Mouse (Mus musculus): ENCODE data around the gene Nomo1.

The Nomo1 gene

GRCm38 (mm10) chr7:46033109-46033869 lies at the start of gene Nomo1:
Nomo1 (plus strand) TSS chr7:46033698.
- peak; percentile 98 for DNase-seq

DNA sequence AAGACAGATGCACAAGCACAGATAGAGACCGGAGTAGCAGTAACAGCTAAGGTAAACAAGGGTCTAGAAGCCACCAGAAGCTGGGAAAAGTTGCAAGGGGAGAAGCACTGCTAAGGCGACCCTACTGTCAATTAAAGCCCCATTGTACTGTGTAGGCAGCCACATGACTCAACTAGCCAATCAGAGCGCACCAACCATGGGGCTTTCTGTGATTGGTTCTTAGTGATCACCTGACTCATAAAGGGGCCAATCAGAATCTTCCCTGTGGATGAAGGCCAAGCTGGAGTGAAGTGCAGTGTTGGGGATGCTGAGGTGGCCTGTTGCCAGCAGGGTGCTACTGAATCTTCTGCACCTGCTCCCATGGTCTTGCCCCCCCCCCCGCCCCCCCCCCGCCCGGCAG lies 46.6 kb upstream of the Nomo1 start:
- DNase-seq: no peak

DNA sequence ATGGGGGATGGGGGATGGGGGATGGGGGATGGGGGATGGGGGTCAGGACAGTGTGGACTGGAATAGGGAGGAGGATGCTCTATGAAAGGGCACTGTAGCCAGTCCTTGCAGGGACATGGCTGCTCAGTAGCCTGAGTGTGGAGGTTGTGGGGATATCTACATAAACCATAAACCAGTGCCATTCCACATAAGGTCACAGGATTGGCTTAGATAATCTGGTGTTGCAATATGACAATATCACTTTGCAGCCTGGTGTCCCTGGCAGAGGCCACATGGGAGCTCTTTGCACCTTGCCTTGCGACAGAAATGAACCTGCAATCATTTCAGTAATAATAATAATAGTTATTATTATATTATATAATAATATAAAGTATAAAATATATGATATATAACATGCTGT lies 45.2 kb upstream of the Nomo1 start:
- DNase-seq: no peak

GRCm38 (mm10) chr7:45992470-45992869 lies 41.0 kb upstream of the Nomo1 start:
- no peak for DNase-seq

- no peak for DNase-seq
Observed at GRCm38 (mm10) chr7:46000577-46000976, 32.9 kb upstream of the Nomo1 start.

DNA sequence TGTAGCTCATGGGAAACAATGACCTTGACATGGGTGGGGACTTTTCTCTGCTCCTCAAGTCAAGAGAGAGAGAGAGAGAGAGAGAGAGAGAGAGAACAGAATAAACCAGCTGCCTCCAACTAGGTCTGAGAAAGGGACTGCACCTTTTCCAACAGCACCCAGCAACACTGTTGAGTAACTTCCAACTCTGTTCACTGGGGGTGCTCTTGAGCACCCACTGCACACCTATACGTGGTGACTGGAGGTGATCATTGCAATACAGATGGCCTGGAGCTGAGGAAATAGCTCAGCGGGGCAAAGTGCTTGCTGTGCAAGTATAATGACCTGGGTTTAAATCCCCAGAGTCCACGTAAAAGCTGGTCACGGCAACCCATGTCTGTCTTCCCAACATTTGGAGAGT lies 30.8 kb upstream of the Nomo1 start:
- no peak for DNase-seq

DNA sequence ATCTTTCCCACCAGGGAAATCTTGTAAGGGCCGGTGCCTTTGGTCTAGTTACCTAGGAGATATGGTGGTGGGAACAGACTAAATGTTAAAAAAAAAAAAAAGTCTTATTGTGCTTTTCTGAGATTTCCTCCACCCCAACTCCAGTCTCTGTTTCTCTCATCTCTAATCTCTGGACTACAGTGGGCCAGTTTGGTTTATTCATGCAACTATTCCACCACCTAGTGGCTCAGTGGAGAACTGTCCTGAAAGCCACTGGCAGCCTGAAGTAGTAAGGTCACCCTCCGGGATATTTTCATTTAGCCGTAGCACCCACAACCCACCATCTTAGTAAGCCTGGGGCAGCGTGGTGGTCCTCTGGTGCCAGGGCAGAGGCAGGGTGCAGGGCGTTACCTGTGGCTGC lies 23.9 kb upstream of the Nomo1 start:
- DNase-seq: peak; percentile 50

DNA sequence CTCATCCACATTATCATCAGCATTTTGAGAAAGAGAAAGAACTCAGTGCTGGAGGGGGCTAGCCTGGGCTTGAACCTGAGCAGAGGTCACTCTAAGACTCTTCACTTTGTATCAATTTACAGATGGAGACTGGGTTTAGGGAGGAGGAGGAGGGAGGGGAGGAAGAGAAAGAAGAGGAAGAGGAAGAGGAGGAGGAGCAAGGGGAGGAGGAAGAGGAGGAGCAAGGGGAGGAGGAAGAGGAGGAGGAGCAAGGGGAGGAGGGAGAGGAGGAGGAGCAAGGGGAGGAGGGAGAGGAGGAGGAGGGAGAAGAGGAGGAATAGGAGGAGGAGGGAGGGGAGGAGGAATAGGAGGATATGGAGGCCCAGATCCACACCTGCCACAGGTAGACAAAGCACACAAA lies 21.4 kb upstream of the Nomo1 start:
- DNase-seq: no peak

DNA sequence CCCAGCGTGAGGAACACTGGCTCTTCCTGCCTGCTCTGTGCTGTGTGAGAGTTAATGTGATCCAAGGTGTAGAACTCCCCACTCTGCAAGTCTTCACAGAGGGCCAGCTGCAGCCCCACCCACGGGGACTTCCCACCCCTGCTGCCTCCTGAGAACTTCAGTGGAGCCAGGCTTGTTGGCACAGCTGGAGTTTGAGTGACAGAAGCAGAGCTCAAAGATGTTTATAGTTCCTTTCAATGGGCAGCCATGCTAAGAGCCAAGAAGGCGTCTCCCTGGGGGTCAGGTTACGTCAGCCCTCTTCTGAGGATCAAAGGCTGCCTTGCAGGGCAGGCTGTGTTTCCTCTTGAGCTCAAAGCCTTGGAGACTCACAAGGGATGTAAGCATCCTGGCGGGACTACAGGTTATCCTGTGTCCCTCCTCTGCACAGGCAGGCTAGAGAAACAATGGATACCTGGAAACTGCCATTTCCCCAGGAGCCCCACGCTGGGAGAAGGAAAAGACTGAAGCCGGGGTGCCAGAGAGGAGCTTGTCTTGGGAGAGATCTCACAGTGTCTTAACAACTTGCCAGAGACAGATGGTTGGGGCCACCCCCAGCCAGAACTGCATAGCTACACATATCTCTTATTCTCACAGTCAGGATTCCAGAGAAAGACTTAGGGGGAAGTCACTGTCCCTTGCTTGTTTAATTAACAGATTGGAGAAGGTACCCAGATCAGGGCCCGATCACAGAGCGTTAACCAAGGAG lies 20.1 kb upstream of the Nomo1 start:
- no peak for DNase-seq

- DNase-seq: no peak
Observed at GRCm38 (mm10) chr7:46019594-46019993, 13.9 kb upstream of the Nomo1 start.

DNA sequence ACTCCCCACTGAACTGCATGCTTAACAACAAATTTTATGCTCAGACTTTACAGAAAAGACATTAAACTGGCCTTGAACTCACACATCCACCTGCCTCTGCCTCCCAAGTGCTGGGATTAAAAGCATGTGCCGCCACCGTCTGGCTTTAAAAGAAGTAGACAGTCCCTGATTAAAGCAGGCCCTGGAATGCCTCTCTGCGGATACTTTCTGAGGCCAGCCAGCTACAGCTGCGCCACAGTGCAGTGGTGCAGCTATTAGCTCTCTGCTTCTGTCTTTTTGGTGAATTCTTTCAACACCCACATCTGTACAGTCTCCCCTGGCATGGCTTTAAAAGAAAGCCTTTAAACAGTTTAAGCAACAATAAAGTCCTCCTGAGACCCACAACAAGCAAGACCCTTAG lies 11.5 kb upstream of the Nomo1 start:
- DNase-seq: no peak

DNA sequence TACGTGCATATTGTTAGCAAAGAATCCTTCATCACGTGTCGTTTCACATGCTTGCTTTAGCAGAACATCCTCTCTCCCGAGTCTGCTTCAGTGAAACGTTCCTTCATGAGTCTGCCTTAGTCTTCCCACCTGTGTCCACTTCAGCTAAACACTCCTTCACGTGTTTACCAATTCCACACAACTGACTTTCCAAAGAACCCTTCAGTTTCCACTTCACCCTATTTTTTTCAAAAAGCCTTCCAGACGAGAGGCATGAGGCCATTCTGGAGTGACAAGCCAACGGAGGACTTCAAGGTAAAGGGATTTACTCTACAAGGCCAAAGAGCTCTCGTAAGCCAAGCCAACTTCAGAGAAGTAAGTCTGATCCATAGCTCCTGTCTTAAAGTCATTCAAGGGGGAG lies 8.1 kb upstream of the Nomo1 start:
- DNase-seq: no peak

DNA sequence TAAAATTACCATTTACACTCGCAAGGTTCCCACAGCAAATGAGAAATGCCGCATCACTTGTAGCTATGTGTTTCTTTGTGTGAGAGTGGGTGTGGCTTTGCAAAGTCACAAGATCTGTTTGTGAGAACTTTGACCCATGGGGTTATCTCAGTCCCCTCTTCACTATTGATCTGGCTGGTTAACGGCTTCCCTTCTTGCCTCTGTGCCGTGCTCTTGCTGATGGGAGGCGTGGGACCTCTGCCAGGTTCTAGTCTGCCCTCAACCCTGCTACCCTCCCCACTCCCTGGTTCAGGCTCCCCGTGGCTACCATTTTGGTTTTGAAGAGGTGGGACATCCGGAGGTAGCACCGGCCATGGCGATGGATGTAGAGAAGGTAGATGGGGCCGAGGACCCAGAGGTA lies 4.8 kb upstream of the Nomo1 start:
- no peak for DNase-seq

GRCm38 (mm10) chr7:46029299-46030144 lies 4.0 kb upstream of the Nomo1 start:
- no peak for DNase-seq

GRCm38 (mm10) chr7:46030145-46030488 lies 3.4 kb upstream of the Nomo1 start, which contains the start of gene Abcc6:
Abcc6 (minus strand) TSS chr7:46030302.
- DNase-seq: no peak

GRCm38 (mm10) chr7:46031075-46031474 lies 2.4 kb upstream of the Nomo1 start:
- no peak for DNase-seq

- DNase-seq: no peak
Observed at GRCm38 (mm10) chr7:46033870-46034337, 406 bp downstream of the Nomo1 start.

- DNase-seq: no peak
Observed at GRCm38 (mm10) chr7:46034991-46035390, 1.5 kb downstream of the Nomo1 start.

GRCm38 (mm10) chr7:46035468-46035867 lies 2.0 kb downstream of the Nomo1 start:
- DNase-seq: no peak

- no peak for DNase-seq
Observed at GRCm38 (mm10) chr7:46037433-46037832, 3.9 kb downstream of the Nomo1 start.

- DNase-seq: no peak
Observed at GRCm38 (mm10) chr7:46039873-46040272, 6.4 kb downstream of the Nomo1 start.

DNA sequence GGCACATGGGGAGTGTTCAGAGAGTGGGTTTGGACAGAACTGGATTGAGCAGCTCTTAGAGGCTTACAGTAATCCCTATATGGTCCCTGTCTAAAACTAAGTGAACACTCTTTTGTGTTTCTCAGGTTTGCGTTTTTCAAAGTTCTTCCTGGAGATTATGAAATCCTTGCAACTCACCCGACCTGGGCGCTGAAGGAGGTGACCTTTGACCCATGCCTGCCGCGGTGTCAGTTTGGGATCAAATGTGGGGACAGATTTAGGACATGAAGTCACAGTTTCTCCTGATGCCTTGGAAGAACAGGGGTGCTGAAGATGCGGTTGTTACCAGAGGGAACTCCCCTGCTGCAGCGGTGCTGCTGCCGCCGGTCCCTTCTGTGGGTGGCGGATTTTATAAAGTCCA lies 10.6 kb downstream of the Nomo1 start:
- no peak for DNase-seq

DNA sequence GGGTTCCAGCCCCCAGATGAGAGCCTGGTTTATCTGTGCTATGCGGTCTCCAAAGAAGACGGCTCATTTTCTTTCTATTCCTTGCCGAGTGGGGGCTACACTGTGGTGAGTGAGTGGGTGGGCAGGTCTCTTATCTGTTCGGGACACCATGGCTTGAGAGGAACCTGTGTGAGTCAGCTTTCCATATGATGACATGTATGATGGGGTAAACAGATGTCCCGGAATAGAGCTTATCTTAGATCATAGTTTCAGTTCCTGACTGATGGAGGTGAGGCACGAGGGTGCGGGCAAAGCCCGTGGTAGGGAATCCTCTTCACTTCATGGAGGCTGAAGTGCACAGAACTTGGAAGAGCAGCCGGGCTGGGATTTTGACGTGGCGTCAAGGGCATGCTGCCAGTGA lies 12.4 kb downstream of the Nomo1 start:
- DNase-seq: no peak

Measured in thymus, postnatal 14 days (tissue).